Mouse (Mus musculus) liver, adult 2 months (tissue): ENCODE data around the gene Hp1bp3. TPM values are rescaled to one million over a fixed set of nuclear protein-coding genes. Genes with fewer than 3 reads are reported as not detected.

Source experiments
- DNase-seq: peaks from one replicate; pipeline ENCODE4 v3.0.0-alpha.2; 2011; ENCODE audit warnings: low read depth, low spot score; ENCODE audit errors: extremely low read depth
- H3K27ac ChIP-seq: fragments of 200-500 bp; replicated peaks from 2 replicates; pipeline ENCODE4 v1.5.1; 2012; ENCODE audit warnings: low read depth, mild to moderate bottlenecking, control low read depth, inconsistent platforms, low read length; ENCODE audit not compliant: insufficient read depth
- H3K27me3 ChIP-seq: fragments of 200-500 bp; 2 replicates; pipeline ENCODE4 v1.6.1; 2012; ENCODE audit warnings: mild to moderate bottlenecking, moderate library complexity, low read length, inconsistent platforms; ENCODE audit not compliant: control insufficient read depth, insufficient read depth
- H3K36me3 ChIP-seq: fragments of 200-500 bp; 2 replicates; pipeline ENCODE4 v1.6.1; 2012; ENCODE audit warnings: low read length, inconsistent platforms; ENCODE audit not compliant: control insufficient read depth, insufficient read depth
- H3K4me1 ChIP-seq: fragments of 200-500 bp; 2 replicates; pipeline ENCODE4 v1.6.1; 2011; ENCODE audit warnings: low read length; ENCODE audit not compliant: control insufficient read depth, insufficient read depth
- H3K4me3 ChIP-seq: fragments of 200-500 bp; 2 replicates; pipeline ENCODE4 v1.5.1; 2011; ENCODE audit warnings: low read depth, mild to moderate bottlenecking, control low read depth, low read length, moderate library complexity; ENCODE audit not compliant: insufficient read depth
- H3K79me2 ChIP-seq: fragments of 200-500 bp; 2 replicates; pipeline ENCODE4 v1.6.1; 2012; ENCODE audit warnings: inconsistent platforms, mild to moderate bottlenecking, low read length, moderate library complexity; ENCODE audit not compliant: control insufficient read depth, insufficient read depth
- H3K9ac ChIP-seq: fragments of 200-500 bp; 2 replicates; pipeline ENCODE4 v1.6.1; 2012; ENCODE audit warnings: low read depth, mild to moderate bottlenecking, control low read depth, inconsistent platforms, low read length
- CTCF ChIP-seq: fragments of 200-500 bp; IDR thresholded peaks from 2 replicates; pipeline ENCODE4 v1.5.1; 2011; ENCODE audit warnings: low read depth, low read length, control low read depth
- POLR2A ChIP-seq: fragments of 200-500 bp; IDR thresholded peaks from 2 replicates; pipeline ENCODE4 v1.6.1; 2011; ENCODE audit warnings: low read length, control low read depth; ENCODE audit not compliant: insufficient read depth; ENCODE audit errors: extremely low read depth
- WGBS: fragments of 180-500 bp; shearing (Covaris S2); methylation state at CpG from one replicate; pipeline ENCODE4 v1.1.7; 2018; 5-methylcytosine and 5-hydroxymethylcytosine counted together
- polyA plus RNA-seq: library from polyadenylated mRNA; depleted of rRNA; stranded (reverse); fragments of >200 nt; gene quantifications from 2 replicates; pipeline ENCODE4 v1.2.3, GENCODE M21; 2012; rRNA removed
- total RNA-seq: library from RNA; depleted of rRNA; stranded (reverse); fragments of >200 nt; gene quantifications from 2 replicates; pipeline ENCODE4 v1.2.3, GENCODE M21; 2014; rRNA removed

Hp1bp3 gene
- total and polyA plus RNA-seq, 2 experiments = 32.6 to 43.7 TPM

DNA sequence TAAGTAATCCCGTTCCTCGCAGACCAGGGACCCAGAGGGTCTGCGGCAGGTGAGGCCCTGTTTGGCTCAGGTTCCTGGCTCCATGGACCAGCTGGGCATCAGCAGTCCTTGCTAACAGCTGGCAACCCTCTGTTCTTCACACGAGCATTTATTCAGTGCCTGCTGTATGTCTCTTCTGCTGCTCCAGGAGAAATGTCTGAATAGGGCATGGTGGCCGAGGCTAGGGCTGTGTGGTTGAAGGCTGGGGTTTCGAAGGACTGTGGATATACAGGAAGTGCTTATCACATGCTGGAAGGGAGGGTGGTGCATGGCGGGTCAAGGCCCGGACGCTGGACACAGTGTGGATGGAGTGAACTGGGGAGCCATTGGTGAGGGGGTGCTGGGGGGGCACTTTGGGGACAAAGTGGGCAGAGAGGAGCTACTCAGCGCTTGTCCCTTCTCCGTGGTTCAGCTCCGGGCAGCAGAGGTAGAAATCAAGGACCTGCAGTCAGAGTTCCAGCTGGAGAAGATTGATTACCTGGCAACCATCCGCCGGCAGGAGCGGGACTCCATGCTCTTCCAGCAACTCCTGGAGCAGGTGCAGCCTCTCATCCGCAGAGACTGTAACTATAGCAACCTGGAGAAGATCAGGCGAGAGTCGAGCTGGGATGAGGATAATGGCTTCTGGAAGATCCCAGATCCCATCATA, 77.3 kb downstream of the Hp1bp3 start:
- Histone ChIP-seq H3K36me3 (no peaks in the 10 kb centered on the region), H3K79me2 (no peaks in the 10 kb centered on the region), H3K9ac (no peak overlapping the region), H3K4me3 (no peak overlapping the region), H3K4me1 (no peaks in the 10 kb centered on the region), H3K27ac (no peak overlapping the region), H3K27me3 (no peaks in the 10 kb centered on the region)
- DNase-seq = no peak
- 79% methylated on average over 18 of the region's 18 CpGs for WGBS
- no peak for TF ChIP-seq POLR2A
- no peak for TF ChIP-seq CTCF

- Histone ChIP-seq H3K36me3 (no peaks in the 10 kb centered on the region), H3K4me1 (no peaks in the 10 kb centered on the region), H3K79me2 (no peaks in the 10 kb centered on the region), H3K4me3 (no peak overlapping the region), H3K27me3 (no peaks in the 10 kb centered on the region), H3K27ac (no peak overlapping the region), H3K9ac (no peak overlapping the region)
- 85% methylated on average over 12 of the region's 14 CpGs for WGBS
- TF ChIP-seq CTCF = no peak
- TF ChIP-seq POLR2A = no peak
- no peak for DNase-seq
These were observed 78.0 kb downstream of the Hp1bp3 start for GRCm38 (mm10) chr4:138293949-138294550.

Other genes starting within 250 kb of the Hp1bp3 start
- 9.7 and 11.9 TPM in 2 replicates for gene Eif4g3, start 223.3 kb upstream of the Hp1bp3 start, total RNA-seq
- gene Eif4g3, start 223.3 kb upstream of the Hp1bp3 start, polyA plus RNA-seq = 11.8 and 17.0 TPM in 2 replicates
- gene Sh2d5, start 34.1 kb downstream of the Hp1bp3 start, total RNA-seq = under 0.01 TPM in 1 of 2 replicates, not detected in the other
- 0.14 and 0.44 TPM in 2 replicates for gene Sh2d5, start 34.1 kb downstream of the Hp1bp3 start, polyA plus RNA-seq
- under 0.01 and 0.13 TPM in 2 replicates for gene Kif17, start 34.1 kb downstream of the Hp1bp3 start, total RNA-seq
- 0.06 and 0.12 TPM in 2 replicates for gene Kif17, start 34.1 kb downstream of the Hp1bp3 start, polyA plus RNA-seq
- gene Ddost, start 88.4 kb downstream of the Hp1bp3 start, total RNA-seq = 93.9 and 114 TPM in 2 replicates
- gene Ddost, start 88.4 kb downstream of the Hp1bp3 start, polyA plus RNA-seq = 141 and 145 TPM in 2 replicates
- 134 and 150 TPM in 2 replicates for gene Pink1, start 110.0 kb downstream of the Hp1bp3 start, total RNA-seq
- gene Pink1, start 110.0 kb downstream of the Hp1bp3 start, polyA plus RNA-seq = 192 and 217 TPM in 2 replicates
- 4.5 and 4.8 TPM in 2 replicates for gene Cda, start 151.7 kb downstream of the Hp1bp3 start, total RNA-seq
- 33.1 and 34.1 TPM in 2 replicates for gene Cda, start 151.7 kb downstream of the Hp1bp3 start, polyA plus RNA-seq
- not detected in 2 replicates for gene Fam43b, start 180.2 kb downstream of the Hp1bp3 start, total RNA-seq
- not detected in 2 replicates for gene Fam43b, start 180.2 kb downstream of the Hp1bp3 start, polyA plus RNA-seq
- 17.4 and 18.6 TPM in 2 replicates for gene Mul1, start 218.4 kb downstream of the Hp1bp3 start, total RNA-seq
- 25.0 and 28.9 TPM in 2 replicates for gene Mul1, start 218.4 kb downstream of the Hp1bp3 start, polyA plus RNA-seq
- 15.4 and 18.6 TPM in 2 replicates for gene Camk2n1, start 238.0 kb downstream of the Hp1bp3 start, total RNA-seq
- gene Camk2n1, start 238.0 kb downstream of the Hp1bp3 start, polyA plus RNA-seq = 40.4 and 52.5 TPM in 2 replicates